Mouse (Mus musculus) liver, adult 2 months (tissue): Measurements from ENCODE around the gene Zfp39.

Experiments
- CTCF ChIP-seq: fragments of 200-500 bp; IDR thresholded peaks from 2 replicates; pipeline ENCODE4 v1.5.1; 2011; ENCODE audit warnings: low read depth, low read length, control low read depth
- POLR2A ChIP-seq: fragments of 200-500 bp; IDR thresholded peaks from 2 replicates; pipeline ENCODE4 v1.6.1; 2011; ENCODE audit warnings: low read length, control low read depth; ENCODE audit not compliant: insufficient read depth; ENCODE audit errors: extremely low read depth

GRCm38 (mm10) chr11:58897485-58897884 is 6.5 kb downstream of the Zfp39 start:
- TF ChIP-seq CTCF (no peak), POLR2A (no peak)
